Mouse (Mus musculus): ENCODE results near the gene Tmem207. TPM values are rescaled to one million over a fixed set of nuclear protein-coding genes. Genes with fewer than 3 reads are reported as not detected.
"Not testable (repeated sequence)": the region's sequence is repeated elsewhere in the genome, so short reads cannot be mapped to it uniquely, and the experiment has no call there.

Tmem207 gene
- polyA plus RNA-seq, 1 experiment from 2014 or later = not detected

GRCm38 (mm10) chr16:26499705-26500104, 26.9 kb downstream of the Tmem207 start:
- H3K9ac ChIP-seq (ENCODE audit: low read depth, low read length); H3K4me1 ChIP-seq (ENCODE audit: control insufficient read depth, insufficient read depth, low read length); H3K36me3 ChIP-seq (ENCODE audit: control insufficient read depth, insufficient read depth, low read length); H3K4me3 ChIP-seq (ENCODE audit: low read length); H3K27ac ChIP-seq (ENCODE audit: low read depth, low read length); H3K9me3 ChIP-seq (ENCODE audit: control insufficient read depth, low read length); ATAC-seq (ENCODE audit: low FRiP score, low TSS enrichment); H3K4me2 ChIP-seq (replicated peaks; ENCODE audit: low read depth, low read length); H3K27me3 ChIP-seq (ENCODE audit: control insufficient read depth, insufficient read depth, low read length): not testable (repeated sequence)
- WGBS = 86% methylated on average over 3 of the region's 3 CpGs

GRCm38 (mm10) chr16:26495721-26496120, 30.8 kb downstream of the Tmem207 start:
- Histone ChIP-seq H3K27me3 (ENCODE audit: control insufficient read depth, insufficient read depth, low read length) (no peaks in the 10 kb centered on the region), H3K36me3 (ENCODE audit: control insufficient read depth, insufficient read depth, low read length) (no peaks in the 10 kb centered on the region), H3K4me3 (ENCODE audit: low read length) (no peak overlapping the region), H3K9me3 (ENCODE audit: control insufficient read depth, low read length) (no peaks in the 10 kb centered on the region), H3K27ac (ENCODE audit: low read depth, low read length) (no peak overlapping the region), H3K4me1 (ENCODE audit: control insufficient read depth, insufficient read depth, low read length) (no peaks in the 10 kb centered on the region), H3K9ac (ENCODE audit: low read depth, low read length) (no peak overlapping the region), H3K4me2 (replicated peaks; ENCODE audit: low read depth, low read length) (no peak overlapping the region)
- ATAC-seq (ENCODE audit: low FRiP score, low TSS enrichment) = no peak
- 12% methylated on average over 2 of the region's 2 CpGs for WGBS

GRCm38 (mm10) chr16:26471254-26471653, 55.3 kb downstream of the Tmem207 start:
- Histone ChIP-seq H3K9me3 (ENCODE audit: control insufficient read depth, low read length) (no peaks in the 10 kb centered on the region), H3K27ac (ENCODE audit: low read depth, low read length) (no peak overlapping the region), H3K4me1 (ENCODE audit: control insufficient read depth, insufficient read depth, low read length) (no peaks in the 10 kb centered on the region), H3K9ac (ENCODE audit: low read depth, low read length) (no peak overlapping the region), H3K27me3 (ENCODE audit: control insufficient read depth, insufficient read depth, low read length) (no peaks in the 10 kb centered on the region), H3K4me3 (ENCODE audit: low read length) (no peak overlapping the region), H3K36me3 (ENCODE audit: control insufficient read depth, insufficient read depth, low read length) (no peaks in the 10 kb centered on the region), H3K4me2 (replicated peaks; ENCODE audit: low read depth, low read length) (no peak overlapping the region)
- ATAC-seq (ENCODE audit: low FRiP score, low TSS enrichment) = no peak
- WGBS = 68% methylated on average over 4 of the region's 4 CpGs

GRCm38 (mm10) chr16:26466535-26466934, 60.0 kb downstream of the Tmem207 start:
- no peaks in the 10 kb centered on the region for H3K9me3 ChIP-seq (ENCODE audit: control insufficient read depth, low read length)
- H3K4me2 ChIP-seq (replicated peaks; ENCODE audit: low read depth, low read length) = no peak overlapping the region
- H3K27me3 ChIP-seq (ENCODE audit: control insufficient read depth, insufficient read depth, low read length) = no peaks in the 10 kb centered on the region
- H3K4me1 ChIP-seq (ENCODE audit: control insufficient read depth, insufficient read depth, low read length) = no peaks in the 10 kb centered on the region
- H3K36me3 ChIP-seq (ENCODE audit: control insufficient read depth, insufficient read depth, low read length) = no peaks in the 10 kb centered on the region
- no peak overlapping the region for H3K4me3 ChIP-seq (ENCODE audit: low read length)
- no peak overlapping the region for H3K27ac ChIP-seq (ENCODE audit: low read depth, low read length)
- WGBS = 87% methylated on average over 4 of the region's 4 CpGs
- no peak overlapping the region for H3K9ac ChIP-seq (ENCODE audit: low read depth, low read length)
- ATAC-seq (ENCODE audit: low FRiP score, low TSS enrichment) = no peak

GRCm38 (mm10) chr16:26462835-26463234, 63.7 kb downstream of the Tmem207 start, which contains the start of gene Cldn16:
Cldn16 (plus strand) TSS chr16:26463135.
- Histone ChIP-seq H3K36me3 (ENCODE audit: control insufficient read depth, insufficient read depth, low read length) (no peaks in the 10 kb centered on the region), H3K27ac (ENCODE audit: low read depth, low read length) (no peak within 1 kb of the TSS), H3K4me2 (replicated peaks; ENCODE audit: low read depth, low read length) (no peak within 1 kb of the TSS), H3K9ac (ENCODE audit: low read depth, low read length) (no peak within 1 kb of the TSS), H3K4me1 (ENCODE audit: control insufficient read depth, insufficient read depth, low read length) (no peaks in the 10 kb centered on the region), H3K27me3 (ENCODE audit: control insufficient read depth, insufficient read depth, low read length) (no peaks in the 10 kb centered on the region), H3K4me3 (ENCODE audit: low read length) (no peak within 1 kb of the TSS), H3K9me3 (ENCODE audit: control insufficient read depth, low read length) (no peaks in the 10 kb centered on the region)
- 62% methylated on average over 7 of the region's 7 CpGs for WGBS
- no peak for ATAC-seq (ENCODE audit: low FRiP score, low TSS enrichment)

GRCm38 (mm10) chr16:26456182-26456581, 70.4 kb downstream of the Tmem207 start:
- H3K4me2 ChIP-seq (replicated peaks; ENCODE audit: low read depth, low read length) = no peak overlapping the region
- ATAC-seq (ENCODE audit: low FRiP score, low TSS enrichment) = no peak
- 83% methylated on average over 2 of the region's 2 CpGs for WGBS
- H3K4me3 ChIP-seq (ENCODE audit: low read length) = no peak overlapping the region
- H3K9ac ChIP-seq (ENCODE audit: low read depth, low read length) = no peak overlapping the region
- H3K27me3 ChIP-seq (ENCODE audit: control insufficient read depth, insufficient read depth, low read length) = no peaks in the 10 kb centered on the region
- no peaks in the 10 kb centered on the region for H3K36me3 ChIP-seq (ENCODE audit: control insufficient read depth, insufficient read depth, low read length)
- no peaks in the 10 kb centered on the region for H3K4me1 ChIP-seq (ENCODE audit: control insufficient read depth, insufficient read depth, low read length)
- no peaks in the 10 kb centered on the region for H3K9me3 ChIP-seq (ENCODE audit: control insufficient read depth, low read length)
- H3K27ac ChIP-seq (ENCODE audit: low read depth, low read length) = no peak overlapping the region

GRCm38 (mm10) chr16:26454163-26454562, 72.4 kb downstream of the Tmem207 start:
- H3K27ac ChIP-seq (ENCODE audit: low read depth, low read length) = no peak overlapping the region
- H3K36me3 ChIP-seq (ENCODE audit: control insufficient read depth, insufficient read depth, low read length) = no peaks in the 10 kb centered on the region
- H3K27me3 ChIP-seq (ENCODE audit: control insufficient read depth, insufficient read depth, low read length) = no peaks in the 10 kb centered on the region
- WGBS = 54% methylated on average over 3 of the region's 3 CpGs
- no peaks in the 10 kb centered on the region for H3K9me3 ChIP-seq (ENCODE audit: control insufficient read depth, low read length)
- H3K9ac ChIP-seq (ENCODE audit: low read depth, low read length) = no peak overlapping the region
- no peak for ATAC-seq (ENCODE audit: low FRiP score, low TSS enrichment)
- no peaks in the 10 kb centered on the region for H3K4me1 ChIP-seq (ENCODE audit: control insufficient read depth, insufficient read depth, low read length)
- no peak overlapping the region for H3K4me2 ChIP-seq (replicated peaks; ENCODE audit: low read depth, low read length)
- no peak overlapping the region for H3K4me3 ChIP-seq (ENCODE audit: low read length)

Other genes starting within 250 kb of the Tmem207 start
- gene Cldn1, start 154.9 kb downstream of the Tmem207 start, polyA plus RNA-seq (2014; fragmentation: Nextera tagmentation; extraction: Ambion mirVana) = 22.2 and 32.5 TPM in 2 replicates
- gene Cldn16, start 63.6 kb downstream of the Tmem207 start, polyA plus RNA-seq (2014; fragmentation: Nextera tagmentation; extraction: Ambion mirVana) = 3.1 and 3.2 TPM in 2 replicates
- 5.3 and 11.6 TPM in 2 replicates for gene Il1rap, start 54.9 kb upstream of the Tmem207 start, polyA plus RNA-seq (2014; fragmentation: Nextera tagmentation; extraction: Ambion mirVana)